Mouse (Mus musculus): Measurements from ENCODE around the gene Psme1. TPM values are rescaled to one million over a fixed set of nuclear protein-coding genes. Genes with fewer than 3 reads are reported as not detected.
A peak's percentile ranks its signal among the peaks of the same experiment; 100 is the strongest.

Psme1 gene
- polyA plus RNA-seq, 1 experiment from 2014 or later, result 126 TPM

DNA sequence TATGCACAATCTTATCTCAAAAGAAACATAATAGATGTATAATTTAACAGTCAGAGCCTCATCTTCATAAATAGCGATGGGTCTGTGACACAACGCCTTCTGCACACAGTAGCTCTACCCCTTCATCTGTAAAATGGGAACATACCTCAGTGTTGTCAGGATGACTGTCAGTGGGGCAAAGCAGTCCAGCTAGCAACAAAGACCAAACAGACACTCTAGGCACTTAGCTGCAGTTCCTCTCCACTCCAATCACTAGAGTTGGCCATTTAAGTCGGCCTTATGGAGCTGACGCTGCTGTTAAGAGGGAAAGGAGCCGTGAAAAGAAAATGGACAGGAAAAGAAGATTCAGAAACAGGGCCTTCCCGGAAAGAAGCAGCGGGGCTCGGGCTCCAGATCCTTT, 26.1 kb upstream of the Psme1 start:
- Histone ChIP-seq H3K4me1 (replicated peaks; ENCODE audit: control insufficient read depth, insufficient read depth, low read length) (no peaks in the 10 kb centered on the region), H3K27me3 (ENCODE audit: control insufficient read depth, insufficient read depth, low read length) (no peaks in the 10 kb centered on the region), H3K27ac (ENCODE audit: low read depth, low read length) (no peak overlapping the region), H3K4me2 (replicated peaks; ENCODE audit: low read depth, low read length) (no peak overlapping the region), H3K9ac (ENCODE audit: low read depth, low read length) (no peak overlapping the region), H3K4me3 (ENCODE audit: low read depth, low read length) (no peak overlapping the region), H3K9me3 (ENCODE audit: control insufficient read depth, low read length) (no peaks in the 10 kb centered on the region), H3K36me3 (ENCODE audit: control insufficient read depth, insufficient read depth, low read length) (0 out of 2 replicates have a peak, but pooled peaks cover 2% of the 10 kb centered on the region)
- ATAC-seq (ENCODE audit: low FRiP score) (no peak), DNase-seq (ENCODE audit: low spot score) (no peak)
- 90% methylated on average over 8 of the region's 8 CpGs for WGBS

DNA sequence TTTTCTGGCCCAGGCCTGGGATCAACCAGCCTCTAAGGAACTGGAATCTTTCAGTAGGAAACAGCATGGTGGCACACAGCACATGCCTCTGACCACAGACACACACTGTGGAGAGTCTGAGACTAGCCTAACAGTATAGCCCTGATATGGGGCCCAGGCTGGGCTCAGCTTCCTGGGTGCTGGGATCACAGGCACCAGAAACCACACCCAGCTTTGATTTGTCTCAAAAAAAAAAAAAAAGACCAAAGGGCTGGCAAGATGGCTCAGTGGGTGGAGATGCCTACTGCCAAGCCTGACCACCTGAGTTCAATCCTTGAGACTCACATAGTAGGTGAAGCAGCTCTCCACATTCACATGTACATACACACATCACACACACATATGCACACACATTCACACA, 23.3 kb upstream of the Psme1 start:
- Histone ChIP-seq H3K4me1 (replicated peaks; ENCODE audit: control insufficient read depth, insufficient read depth, low read length) (no peaks in the 10 kb centered on the region), H3K9ac (ENCODE audit: low read depth, low read length) (no peak overlapping the region), H3K27ac (ENCODE audit: low read depth, low read length) (no peak overlapping the region), H3K4me2 (replicated peaks; ENCODE audit: low read depth, low read length) (no peak overlapping the region), H3K36me3 (ENCODE audit: control insufficient read depth, insufficient read depth, low read length) (no peaks in the 10 kb centered on the region), H3K4me3 (ENCODE audit: low read depth, low read length) (no peak overlapping the region), H3K9me3 (ENCODE audit: control insufficient read depth, low read length) (no peaks in the 10 kb centered on the region), H3K27me3 (ENCODE audit: control insufficient read depth, insufficient read depth, low read length) (no peaks in the 10 kb centered on the region)
- DNase-seq (ENCODE audit: low spot score), result no peak
- ATAC-seq (ENCODE audit: low FRiP score), result no peak

DNA sequence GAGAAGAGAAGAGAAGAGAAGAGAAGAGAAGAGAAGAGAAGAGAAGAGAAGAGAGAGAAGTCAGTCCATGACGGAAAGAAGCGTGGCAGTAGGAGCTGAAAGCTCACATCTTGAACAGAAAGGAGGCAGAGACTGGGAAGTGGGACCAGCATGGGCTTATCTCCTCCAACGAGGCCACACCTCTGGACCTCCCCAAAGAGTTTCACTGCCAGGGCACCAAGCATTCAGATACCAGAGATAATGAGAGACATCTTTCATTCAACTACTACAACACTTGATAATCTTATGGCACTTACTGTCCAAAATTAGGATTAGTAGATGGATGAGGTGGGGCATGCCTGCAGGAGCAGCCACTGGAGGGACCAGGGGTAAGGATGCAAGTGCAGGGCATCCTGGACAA, 22.1 kb upstream of the Psme1 start:
- no peaks in the 10 kb centered on the region for H3K27me3 ChIP-seq (ENCODE audit: control insufficient read depth, insufficient read depth, low read length)
- no peaks in the 10 kb centered on the region for H3K4me1 ChIP-seq (replicated peaks; ENCODE audit: control insufficient read depth, insufficient read depth, low read length)
- H3K4me3 ChIP-seq (ENCODE audit: low read depth, low read length), result no peak overlapping the region
- no peak overlapping the region for H3K4me2 ChIP-seq (replicated peaks; ENCODE audit: low read depth, low read length)
- no peak overlapping the region for H3K9ac ChIP-seq (ENCODE audit: low read depth, low read length)
- DNase-seq (ENCODE audit: low spot score), result no peak
- no peaks in the 10 kb centered on the region for H3K36me3 ChIP-seq (ENCODE audit: control insufficient read depth, insufficient read depth, low read length)
- 79% methylated on average over 3 of the region's 3 CpGs for WGBS
- H3K9me3 ChIP-seq (ENCODE audit: control insufficient read depth, low read length), result no peaks in the 10 kb centered on the region
- no peak overlapping the region for H3K27ac ChIP-seq (ENCODE audit: low read depth, low read length)
- no peak for ATAC-seq (ENCODE audit: low FRiP score)

DNA sequence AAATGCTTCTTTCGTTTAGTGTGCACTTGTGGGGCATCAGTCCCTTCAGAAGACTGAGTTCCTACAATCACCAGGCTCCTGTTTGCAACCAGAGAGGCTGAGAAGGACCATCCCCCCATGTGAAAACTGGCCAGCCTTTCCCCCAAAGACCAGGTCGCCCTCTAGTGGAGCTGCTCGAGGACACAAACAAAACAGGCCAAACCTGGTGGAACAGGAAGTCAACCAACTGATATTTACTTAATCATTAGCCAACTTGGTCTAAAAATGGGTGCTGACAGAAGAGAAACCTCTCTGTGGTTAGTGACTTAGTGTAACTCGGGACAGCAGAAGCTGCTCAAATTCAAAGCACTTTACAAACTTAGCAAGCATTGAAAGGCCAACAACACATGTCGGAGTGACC, 20.9 kb upstream of the Psme1 start:
- Histone ChIP-seq H3K9ac (ENCODE audit: low read depth, low read length) (no peak overlapping the region), H3K36me3 (ENCODE audit: control insufficient read depth, insufficient read depth, low read length) (no peaks in the 10 kb centered on the region), H3K4me1 (replicated peaks; ENCODE audit: control insufficient read depth, insufficient read depth, low read length) (0 out of 2 replicates have a peak, but pooled peaks cover 4% of the 10 kb centered on the region), H3K4me2 (replicated peaks; ENCODE audit: low read depth, low read length) (no peak overlapping the region), H3K9me3 (ENCODE audit: control insufficient read depth, low read length) (no peaks in the 10 kb centered on the region), H3K27ac (ENCODE audit: low read depth, low read length) (no peak overlapping the region), H3K27me3 (ENCODE audit: control insufficient read depth, insufficient read depth, low read length) (no peaks in the 10 kb centered on the region), H3K4me3 (ENCODE audit: low read depth, low read length) (no peak overlapping the region)
- ATAC-seq (ENCODE audit: low FRiP score) (no peak), DNase-seq (ENCODE audit: low spot score) (peak; percentile 76)
- WGBS, result 33% methylated on average over 5 of the region's 5 CpGs

DNA sequence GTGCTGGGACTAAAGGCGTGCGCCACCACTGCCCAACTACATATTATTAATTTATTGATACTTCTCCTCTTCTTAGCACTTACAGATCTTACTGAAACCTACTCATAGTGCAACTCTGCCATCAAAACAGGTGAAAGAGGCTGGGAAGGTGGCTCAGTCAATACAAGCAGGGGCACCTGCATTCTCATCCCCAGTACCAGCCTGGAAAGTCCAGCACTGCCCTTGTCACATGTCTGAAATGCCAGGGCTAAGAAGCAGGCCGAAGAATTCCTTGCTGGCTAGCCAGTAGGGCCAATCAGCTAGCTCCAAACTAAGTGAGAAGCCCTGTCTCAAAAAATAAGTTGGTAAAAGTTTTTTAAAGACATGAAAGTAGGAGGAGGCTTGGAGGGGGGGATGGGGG, 20.3 kb upstream of the Psme1 start:
- no peak overlapping the region for H3K4me2 ChIP-seq (replicated peaks; ENCODE audit: low read depth, low read length)
- no peaks in the 10 kb centered on the region for H3K27me3 ChIP-seq (ENCODE audit: control insufficient read depth, insufficient read depth, low read length)
- WGBS, result 86% methylated on average over 3 of the region's 3 CpGs
- no peaks in the 10 kb centered on the region for H3K9me3 ChIP-seq (ENCODE audit: control insufficient read depth, low read length)
- H3K9ac ChIP-seq (ENCODE audit: low read depth, low read length), result no peak overlapping the region
- no peaks in the 10 kb centered on the region for H3K36me3 ChIP-seq (ENCODE audit: control insufficient read depth, insufficient read depth, low read length)
- H3K4me3 ChIP-seq (ENCODE audit: low read depth, low read length), result no peak overlapping the region
- DNase-seq (ENCODE audit: low spot score) (no peak), ATAC-seq (ENCODE audit: low FRiP score) (no peak)
- H3K4me1 ChIP-seq (replicated peaks; ENCODE audit: control insufficient read depth, insufficient read depth, low read length), result 0 out of 2 replicates have a peak, but pooled peaks cover 4% of the 10 kb centered on the region
- no peak overlapping the region for H3K27ac ChIP-seq (ENCODE audit: low read depth, low read length)

DNA sequence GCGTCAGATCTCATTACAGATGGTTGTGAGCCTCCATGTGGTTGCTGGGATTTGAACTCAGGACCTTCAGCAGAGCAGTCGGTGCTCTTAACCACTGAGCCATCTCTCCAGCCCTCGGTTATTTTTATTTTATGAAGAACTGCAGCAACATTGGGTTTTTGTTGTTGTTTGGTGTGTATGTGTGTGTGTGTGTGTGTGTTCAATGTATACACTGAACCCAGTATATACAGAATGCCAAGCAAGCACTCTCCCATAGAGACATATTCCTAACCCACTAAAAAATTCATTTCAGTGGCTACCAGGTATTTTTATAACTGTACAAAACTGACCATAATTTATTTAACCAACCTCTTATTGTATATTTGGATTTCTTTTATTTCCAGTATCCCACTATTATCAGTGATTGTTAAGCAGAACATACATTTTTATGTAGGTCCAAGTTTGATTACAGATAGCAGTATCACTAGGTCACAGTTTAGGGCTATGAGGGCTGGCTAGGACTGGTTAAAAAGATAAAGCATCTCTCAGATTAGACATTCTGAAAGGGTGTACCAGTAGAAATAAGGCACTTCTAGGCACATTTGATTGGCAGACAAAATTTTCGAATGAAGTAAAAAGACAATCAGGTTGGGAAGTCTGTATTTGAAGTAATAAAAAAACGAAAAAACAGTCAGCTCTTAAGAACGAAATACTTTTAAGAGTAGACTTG, 19.0 kb upstream of the Psme1 start:
- Histone ChIP-seq H3K36me3 (ENCODE audit: control insufficient read depth, insufficient read depth, low read length) (no peaks in the 10 kb centered on the region), H3K27me3 (ENCODE audit: control insufficient read depth, insufficient read depth, low read length) (no peaks in the 10 kb centered on the region), H3K9ac (ENCODE audit: low read depth, low read length) (no peak overlapping the region), H3K27ac (ENCODE audit: low read depth, low read length) (no peak overlapping the region), H3K9me3 (ENCODE audit: control insufficient read depth, low read length) (no peaks in the 10 kb centered on the region), H3K4me2 (replicated peaks; ENCODE audit: low read depth, low read length) (0 out of 2 replicates have a peak overlapping the region, but pooled peaks have one; percentile 19), H3K4me3 (ENCODE audit: low read depth, low read length) (peak overlapping the region; percentile 43), H3K4me1 (replicated peaks; ENCODE audit: control insufficient read depth, insufficient read depth, low read length) (0 out of 2 replicates have a peak, but pooled peaks cover 4% of the 10 kb centered on the region)
- DNase-seq (ENCODE audit: low spot score) (no peak), ATAC-seq (ENCODE audit: low FRiP score) (no peak)
- WGBS, result 58% methylated on average over 6 of the region's 6 CpGs

DNA sequence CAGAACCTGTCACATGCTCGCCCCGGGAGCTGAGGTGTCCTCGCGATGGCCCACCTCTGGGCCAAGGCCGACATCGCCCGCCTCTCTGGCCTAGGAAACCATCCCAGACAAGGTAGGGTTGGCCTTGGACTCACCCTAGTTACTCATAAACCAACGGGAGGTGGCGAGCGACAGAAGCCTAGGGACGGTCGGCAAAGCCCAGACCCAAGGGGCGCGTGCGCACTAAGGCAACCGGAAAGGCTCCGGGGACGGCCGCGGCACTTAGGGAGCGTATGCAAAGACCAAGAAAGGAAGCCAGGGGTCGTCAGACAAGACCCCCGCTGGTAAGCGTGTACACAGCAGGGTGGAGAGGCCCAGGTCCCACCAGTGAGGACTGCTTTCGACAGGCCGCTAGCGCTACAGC, 18.1 kb upstream of the Psme1 start, which contains the start of gene Dcaf11:
Gene Dcaf11, plus strand, starts transcription at position 208 of the 403 bp plus-strand sequence.
- Histone ChIP-seq H3K27ac (ENCODE audit: low read depth, low read length) (peak within 1 kb of the TSS; percentile 91), H3K4me1 (replicated peaks; ENCODE audit: control insufficient read depth, insufficient read depth, low read length) (0 out of 2 replicates have a peak, but pooled peaks cover 4% of the 10 kb centered on the region), H3K27me3 (ENCODE audit: control insufficient read depth, insufficient read depth, low read length) (no peaks in the 10 kb centered on the region), H3K4me2 (replicated peaks; ENCODE audit: low read depth, low read length) (peak within 1 kb of the TSS; percentile 75), H3K36me3 (ENCODE audit: control insufficient read depth, insufficient read depth, low read length) (no peaks in the 10 kb centered on the region), H3K9ac (ENCODE audit: low read depth, low read length) (peak within 1 kb of the TSS; percentile 76), H3K4me3 (ENCODE audit: low read depth, low read length) (peak within 1 kb of the TSS; percentile 43), H3K9me3 (ENCODE audit: control insufficient read depth, low read length) (no peaks in the 10 kb centered on the region)
- WGBS, result under 1% methylated on average over 27 of the region's 27 CpGs
- peak; percentile 94 for DNase-seq (ENCODE audit: low spot score)
- ATAC-seq (ENCODE audit: low FRiP score), result peak; percentile 85

DNA sequence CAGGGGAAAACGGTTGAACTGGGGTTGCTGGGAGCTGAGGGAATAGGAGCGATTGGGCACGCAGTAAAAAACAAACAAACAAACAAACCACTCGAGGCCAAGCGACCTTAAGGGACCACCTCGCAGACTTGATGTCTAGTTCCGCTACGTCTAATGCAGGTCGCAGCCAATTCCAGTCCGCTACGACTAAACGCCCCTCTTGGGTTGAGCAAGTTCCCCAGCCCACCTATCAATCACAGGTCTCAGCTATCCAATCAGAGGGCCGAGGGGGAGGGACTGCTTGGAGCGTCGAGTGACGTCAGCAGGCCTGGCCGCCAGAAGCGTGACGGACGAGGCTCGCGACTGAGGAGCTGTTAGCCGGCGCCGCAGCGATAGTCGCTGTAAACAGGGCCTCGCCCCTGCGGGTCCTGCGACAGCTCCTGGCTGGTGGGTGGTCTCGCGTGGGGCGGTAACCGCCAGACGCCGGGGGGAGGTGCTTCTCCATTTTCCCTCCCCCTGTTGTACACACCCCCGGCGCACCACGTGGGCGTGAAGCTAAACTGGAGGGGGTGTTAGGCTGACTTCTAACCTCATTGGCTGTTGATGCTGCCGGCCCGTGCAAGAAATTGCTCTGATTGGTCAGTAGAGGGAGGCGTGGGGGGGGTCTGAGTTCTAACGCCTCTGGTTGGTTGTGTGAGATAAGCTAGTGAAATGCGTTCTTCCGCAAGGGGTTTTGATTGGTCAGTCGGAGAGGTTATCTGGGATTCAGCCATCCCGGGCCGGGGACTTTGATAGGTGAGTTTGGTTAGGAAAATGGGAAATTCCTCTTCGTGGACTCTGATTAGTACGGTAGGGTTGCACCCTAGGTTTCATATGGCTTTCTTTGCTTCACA, 17.5 kb upstream of the Psme1 start, which contains the start of gene A730061H03Rik:
Gene A730061H03Rik, minus strand, starts transcription at position 205 of the 872 bp plus-strand sequence.
- ATAC-seq (ENCODE audit: low FRiP score) (peak; percentile 98), DNase-seq (ENCODE audit: low spot score) (peak; percentile 98)
- Histone ChIP-seq H3K4me3 (ENCODE audit: low read depth, low read length) (peak within 1 kb of the TSS; percentile 43), H3K9ac (ENCODE audit: low read depth, low read length) (peak within 1 kb of the TSS; percentile 76), H3K27me3 (ENCODE audit: control insufficient read depth, insufficient read depth, low read length) (no peaks in the 10 kb centered on the region), H3K27ac (ENCODE audit: low read depth, low read length) (peak within 1 kb of the TSS; percentile 91), H3K4me1 (replicated peaks; ENCODE audit: control insufficient read depth, insufficient read depth, low read length) (0 out of 2 replicates have a peak, but pooled peaks cover 4% of the 10 kb centered on the region), H3K4me2 (replicated peaks; ENCODE audit: low read depth, low read length) (peak within 1 kb of the TSS; percentile 75), H3K9me3 (ENCODE audit: control insufficient read depth, low read length) (no peaks in the 10 kb centered on the region), H3K36me3 (ENCODE audit: control insufficient read depth, insufficient read depth, low read length) (no peaks in the 10 kb centered on the region)
- under 1% methylated on average over 51 of the region's 51 CpGs for WGBS
